Mouse (Mus musculus) left cerebral cortex, adult 2 months (tissue): ENCODE measurements at regions not wholly inside any gene's neighbourhood (a gene's known extent, or its start where the extent isn't known, plus 50 kb on each side); places are given as distances from the start of the nearest gene placed in this dataset.

Experiments
- DNase-seq, 2 experiments: peaks; one replicate each; pipeline ENCODE4 v3.0.0; 2021 to 2022; ENCODE audit warnings: low spot score in 2 of 2, mixed read lengths in 1 of 2; ENCODE audit errors: extremely low spot score in 1 of 2
- H3K27ac ChIP-seq: fragments of 200-600 bp; 2 replicates; pipeline ENCODE4 v1.8.1; 2022
- H3K4me3 ChIP-seq: fragments of 200-600 bp; 2 replicates; pipeline ENCODE4 v1.8.1; 2022
- CTCF ChIP-seq: fragments of 200-600 bp; IDR thresholded peaks from 2 replicates; pipeline ENCODE4 v1.8.1; 2022; ENCODE audit warnings: antibody characterized with exemption, mild to moderate bottlenecking, moderate library complexity
- intact Hi-C: fragments of 180-260 bp; cut with DNase I; formaldehyde crosslinking; loops from one replicate; pipeline ENCODE4 v1.15.1; 2025

- H3K27ac ChIP-seq: no peak overlapping the region
- no peak for TF ChIP-seq CTCF
- intact Hi-C loops: no loop called here
- no peak for DNase-seq
- H3K4me3 ChIP-seq: no peak overlapping the region
These were observed 181.8 kb upstream of the Gm10295 start for GRCm38 (mm10) chr7:71533109-71533508.

- intact Hi-C loops: no loop called here
- no peak for DNase-seq
- Histone ChIP-seq H3K27ac (no peak overlapping the region), H3K4me3 (no peak overlapping the region)
- no peak for TF ChIP-seq CTCF
These were observed 180.2 kb upstream of the Gm10295 start for GRCm38 (mm10) chr7:71531496-71531895.

GRCm38 (mm10) chr7:71530922-71531321 lies 179.6 kb upstream of the Gm10295 start:
- H3K4me3 ChIP-seq: no peak overlapping the region
- no peak for TF ChIP-seq CTCF
- intact Hi-C loops: no loop called here
- no peak overlapping the region for H3K27ac ChIP-seq
- no peak for DNase-seq

GRCm38 (mm10) chr7:71526152-71526551 lies 174.9 kb upstream of the Gm10295 start:
- no peak for TF ChIP-seq CTCF
- H3K4me3 ChIP-seq: no peak overlapping the region
- intact Hi-C loops: no loop called here
- no peak for DNase-seq
- no peak overlapping the region for H3K27ac ChIP-seq

- Histone ChIP-seq H3K27ac (no peak overlapping the region), H3K4me3 (no peak overlapping the region)
- intact Hi-C loops: no loop called here
- DNase-seq: no peak
- no peak for TF ChIP-seq CTCF
These were observed 173.4 kb upstream of the Gm10295 start for GRCm38 (mm10) chr7:71524577-71525126.

GRCm38 (mm10) chr7:71524119-71524518 lies 172.8 kb upstream of the Gm10295 start:
- Histone ChIP-seq H3K27ac (no peak overlapping the region), H3K4me3 (no peak overlapping the region)
- DNase-seq: no peak
- TF ChIP-seq CTCF: no peak
- intact Hi-C loops: no loop called here

- Histone ChIP-seq H3K27ac (no peak overlapping the region), H3K4me3 (no peak overlapping the region)
- TF ChIP-seq CTCF: no peak
- intact Hi-C loops: no loop called here
- no peak for DNase-seq
These were observed 156.1 kb upstream of the Gm10295 start for GRCm38 (mm10) chr7:71507379-71507778.

GRCm38 (mm10) chr7:71500719-71501118 lies 149.4 kb upstream of the Gm10295 start:
- no peak for TF ChIP-seq CTCF
- intact Hi-C loops: no loop called here

GRCm38 (mm10) chr7:71498123-71498522 lies 146.8 kb upstream of the Gm10295 start:
- H3K4me3 ChIP-seq: no peak overlapping the region
- intact Hi-C loops: no loop called here

More at GRCm38 (mm10) chr7:71500719-71501118, 149.4 kb upstream of the Gm10295 start:
- Histone ChIP-seq H3K4me3 (no peak overlapping the region), H3K27ac (no peak overlapping the region)
- DNase-seq: no peak

GRCm38 (mm10) chr7:71491128-71491527 lies 139.8 kb upstream of the Gm10295 start:
- no peak overlapping the region for H3K27ac ChIP-seq
- no peak overlapping the region for H3K4me3 ChIP-seq
- intact Hi-C loops: no loop called here
- TF ChIP-seq CTCF: no peak
- DNase-seq: no peak

More at GRCm38 (mm10) chr7:71498123-71498522, 146.8 kb upstream of the Gm10295 start:
- no peak for DNase-seq
- no peak overlapping the region for H3K27ac ChIP-seq
- no peak for TF ChIP-seq CTCF

- Histone ChIP-seq H3K4me3 (no peak overlapping the region), H3K27ac (no peak overlapping the region)
- no peak for DNase-seq
- intact Hi-C loops: no loop called here
- no peak for TF ChIP-seq CTCF
These were observed 136.8 kb upstream of the Gm10295 start for GRCm38 (mm10) chr7:71488016-71488650.

GRCm38 (mm10) chr7:71475383-71475782 lies 124.1 kb upstream of the Gm10295 start:
- Histone ChIP-seq H3K27ac (no peak overlapping the region), H3K4me3 (no peak overlapping the region)
- no peak for DNase-seq
- intact Hi-C loops: no loop called here
- TF ChIP-seq CTCF: no peak
